Mouse (Mus musculus) heart, postnatal 10 days (tissue): ENCODE results near the gene Ispd. TPM values are rescaled to one million over a fixed set of nuclear protein-coding genes. Genes with fewer than 3 reads are reported as not detected.

Experiments used
- DNase-seq, 2 experiments: peaks; one replicate each; pipeline ENCODE4 v3.0.0; 2021
- intact Hi-C: fragments of 180-260 bp; cut with DNase I; formaldehyde crosslinking; loops from one replicate; pipeline ENCODE4 v1.15.1; 2025
- total RNA-seq, 2 experiments: library from RNA; stranded (reverse); gene quantifications; 2 replicates each; pipeline ENCODE4 v1.2.3; 2021

Ispd gene
- total RNA-seq, 2 experiments from 2014 or later, result 7.6 to 8.7 TPM

GRCm38 (mm10) chr12:36681779-36682178, 300.5 kb downstream of the Ispd start:
- DNase-seq, result no peak
- intact Hi-C loops, result no loop called here

DNA sequence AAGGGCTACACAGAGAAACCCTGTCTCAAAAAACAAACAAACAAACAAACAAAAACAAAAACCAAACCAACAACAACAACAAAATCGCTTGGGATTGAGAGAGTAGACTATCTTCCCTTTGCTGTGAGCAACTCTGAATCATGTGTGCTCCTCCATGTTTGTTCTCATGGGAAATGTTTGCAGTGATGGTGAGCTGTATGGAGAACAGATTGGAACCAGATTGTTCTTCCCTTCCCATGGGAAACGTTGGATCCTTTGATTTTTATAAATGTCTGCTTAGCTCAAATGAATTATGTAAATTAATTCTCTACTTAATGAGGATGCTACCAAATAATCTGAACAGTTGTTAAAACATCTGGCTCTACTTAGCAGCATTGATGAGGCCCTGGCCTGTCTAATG, 312.8 kb downstream of the Ispd start:
- intact Hi-C loops, result no loop called here
- no peak for DNase-seq

- no peak for DNase-seq
- intact Hi-C loops, result loop anchor here (10.0 kb wide), 1 partner anchor 490 kb away; no protein-coding TSS in a partner anchor
These were observed 323.1 kb downstream of the Ispd start for GRCm38 (mm10) chr12:36704380-36704779.

GRCm38 (mm10) chr12:36708810-36709209, 327.6 kb downstream of the Ispd start:
- intact Hi-C loops, result loop anchor here (10.0 kb wide), 1 partner anchor 494 kb away; no protein-coding TSS in a partner anchor
- no peak for DNase-seq

GRCm38 (mm10) chr12:36713866-36714662, 332.8 kb downstream of the Ispd start:
- intact Hi-C loops, result loop anchor here (1.0 to 10.0 kb wide), 5 partner anchors 361 to 868 kb away; no protein-coding TSS in a partner anchor
- peak; percentile 43 to 55 for DNase-seq

DNA sequence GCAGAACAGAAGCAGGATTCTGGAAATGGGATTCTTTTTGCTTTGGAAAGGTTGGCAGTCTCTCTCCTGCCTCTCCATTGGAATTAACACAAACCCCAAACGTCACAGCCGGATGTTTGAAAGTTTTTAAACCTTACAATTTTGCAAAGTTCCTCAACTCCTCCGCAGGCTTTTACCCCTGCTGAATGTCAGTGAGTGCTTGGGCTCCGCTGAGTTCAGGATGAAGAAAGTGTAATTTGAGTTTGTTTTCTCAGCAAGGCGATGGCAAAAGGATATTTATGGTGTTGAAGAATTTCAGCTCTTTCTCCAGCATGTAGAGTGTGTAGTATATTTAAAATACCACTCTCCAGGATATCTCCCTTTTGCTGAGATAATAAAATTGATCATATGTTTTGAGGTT, 336.3 kb downstream of the Ispd start:
- intact Hi-C loops, result loop anchor here (10.0 kb wide), 2 partner anchors 357 to 547 kb away; no protein-coding TSS in a partner anchor
- DNase-seq, result no peak

GRCm38 (mm10) chr12:36718417-36718816, 337.2 kb downstream of the Ispd start:
- no peak for DNase-seq
- intact Hi-C loops, result loop anchor here (2.0 to 10.0 kb wide), 3 partner anchors 296 to 546 kb away; no protein-coding TSS in a partner anchor

DNA sequence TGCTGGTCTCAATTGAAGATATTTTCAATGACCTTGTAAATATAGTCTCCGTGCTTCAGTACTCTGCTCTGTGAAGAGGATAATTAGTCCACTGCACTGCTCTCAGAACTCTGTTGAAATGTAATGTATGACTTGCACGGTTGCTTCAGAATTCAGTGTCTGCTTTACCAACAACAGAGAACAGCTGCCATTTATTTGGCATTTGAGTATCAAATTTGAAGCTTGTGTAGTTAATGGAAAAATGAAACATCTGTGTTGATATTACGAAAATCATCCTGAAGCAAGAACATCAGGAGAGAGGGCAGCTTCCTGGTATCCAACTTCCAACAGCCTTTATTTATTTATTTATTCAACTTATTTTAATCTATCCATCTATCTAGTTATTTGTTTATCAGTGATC, 337.8 kb downstream of the Ispd start:
- intact Hi-C loops, result loop anchor here (2.0 to 10.0 kb wide), 3 partner anchors 296 to 546 kb away; no protein-coding TSS in a partner anchor
- DNase-seq, result no peak

DNA sequence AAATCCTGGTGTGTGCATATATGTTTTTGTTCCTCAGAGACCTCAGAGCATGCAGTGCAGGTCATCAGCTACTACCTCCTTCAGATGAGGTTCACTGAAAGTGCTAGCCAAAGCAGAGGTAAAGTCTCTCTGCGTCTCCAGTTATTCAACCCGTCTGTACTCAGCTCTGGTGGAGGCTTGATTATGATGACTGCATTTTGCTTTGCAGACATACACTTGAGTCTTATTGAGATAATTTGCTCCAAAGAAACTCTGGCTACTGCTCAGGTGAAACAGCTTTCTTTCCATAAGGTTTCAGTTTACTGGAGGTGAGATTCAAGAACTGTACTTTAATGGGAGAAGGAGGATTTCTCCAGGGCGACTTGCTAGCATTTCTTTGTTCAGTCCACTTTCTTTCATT, 339.5 kb downstream of the Ispd start:
- DNase-seq, result no peak
- intact Hi-C loops, result loop anchor here (2.0 to 5.0 kb wide), 3 partner anchors 196 to 227 kb away; no protein-coding TSS in a partner anchor

DNA sequence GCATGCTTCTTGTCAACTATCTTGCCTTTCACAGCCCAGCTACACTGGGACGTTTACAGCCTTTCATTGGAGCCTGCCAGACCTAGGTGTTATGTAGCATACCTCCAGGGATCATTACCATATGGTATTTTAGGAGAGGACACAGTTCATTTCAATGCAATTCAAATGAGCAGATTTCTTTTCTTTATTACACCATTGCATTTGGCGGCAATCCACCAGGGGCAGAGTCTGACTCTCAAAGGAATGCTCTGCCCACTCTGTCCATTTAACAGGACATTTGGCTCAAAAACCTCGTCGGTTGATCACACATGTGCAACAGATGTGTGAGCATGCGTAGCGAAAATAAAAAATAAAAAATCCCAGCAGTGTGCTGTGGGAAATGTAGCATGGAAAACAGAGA, 340.0 kb downstream of the Ispd start:
- intact Hi-C loops, result loop anchor here (2.0 to 5.0 kb wide), 3 partner anchors 196 to 226 kb away; no protein-coding TSS in a partner anchor

GRCm38 (mm10) chr12:36722754-36723153, 341.5 kb downstream of the Ispd start:
- intact Hi-C loops, result loop anchor here (5.0 kb wide), 2 partner anchors 210 to 225 kb away; no protein-coding TSS in a partner anchor
- DNase-seq, result peak; percentile 55 to 59

More for the DNA sequence above, 340.0 kb downstream of the Ispd start:
- no peak for DNase-seq

DNA sequence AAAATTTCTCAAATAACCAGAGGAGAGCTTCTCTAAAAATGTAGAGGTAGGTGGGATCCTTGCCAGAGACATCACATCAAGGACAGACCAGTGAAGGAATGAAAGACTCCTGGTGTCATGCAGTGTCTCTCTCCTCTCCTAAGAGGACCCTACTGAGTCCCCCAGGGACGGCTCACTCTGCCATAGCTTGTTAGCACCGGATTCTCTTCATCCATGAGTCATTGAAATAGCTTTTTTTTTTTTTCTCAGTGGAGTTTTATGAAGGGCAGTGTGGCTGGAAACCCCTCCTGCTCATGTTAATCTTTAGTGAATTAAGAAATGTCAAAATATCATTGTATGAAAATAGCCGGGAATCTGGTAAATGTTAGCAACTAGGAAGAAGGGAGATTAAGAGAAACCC, 342.1 kb downstream of the Ispd start:
- peak; percentile 23 to 36 for DNase-seq

DNA sequence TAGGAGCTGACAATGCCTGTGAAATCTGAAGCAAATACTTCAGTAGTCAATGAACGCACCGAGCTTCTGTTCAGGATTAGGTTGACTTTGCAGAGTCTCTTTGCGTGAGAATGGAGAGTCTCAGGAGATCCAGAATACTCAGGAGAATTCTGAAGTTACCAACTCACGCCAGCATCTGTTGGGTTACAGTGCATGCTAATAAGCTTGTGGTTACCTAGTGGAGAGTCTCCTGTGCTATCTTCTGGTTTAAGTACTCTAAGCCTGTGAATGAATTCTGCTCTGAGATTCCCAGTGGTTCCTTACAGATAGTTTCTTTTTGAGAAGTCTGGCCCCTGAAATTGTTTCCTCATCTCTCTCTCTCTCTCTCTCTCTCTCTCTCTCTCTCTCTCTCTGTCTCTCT, 343.0 kb downstream of the Ispd start:
- DNase-seq, result no peak
- intact Hi-C loops, result loop anchor here (5.0 kb wide), 2 partner anchors 208 to 223 kb away; no protein-coding TSS in a partner anchor

More for the DNA sequence above, 342.1 kb downstream of the Ispd start:
- intact Hi-C loops, result loop anchor here (5.0 kb wide), 2 partner anchors 209 to 224 kb away; no protein-coding TSS in a partner anchor

- DNase-seq, result no peak
- intact Hi-C loops, result no loop called here
These were observed 344.0 kb downstream of the Ispd start for GRCm38 (mm10) chr12:36725250-36725649.

- no peak for DNase-seq
- intact Hi-C loops, result no loop called here
These were observed 344.8 kb downstream of the Ispd start for GRCm38 (mm10) chr12:36726026-36726425.

DNA sequence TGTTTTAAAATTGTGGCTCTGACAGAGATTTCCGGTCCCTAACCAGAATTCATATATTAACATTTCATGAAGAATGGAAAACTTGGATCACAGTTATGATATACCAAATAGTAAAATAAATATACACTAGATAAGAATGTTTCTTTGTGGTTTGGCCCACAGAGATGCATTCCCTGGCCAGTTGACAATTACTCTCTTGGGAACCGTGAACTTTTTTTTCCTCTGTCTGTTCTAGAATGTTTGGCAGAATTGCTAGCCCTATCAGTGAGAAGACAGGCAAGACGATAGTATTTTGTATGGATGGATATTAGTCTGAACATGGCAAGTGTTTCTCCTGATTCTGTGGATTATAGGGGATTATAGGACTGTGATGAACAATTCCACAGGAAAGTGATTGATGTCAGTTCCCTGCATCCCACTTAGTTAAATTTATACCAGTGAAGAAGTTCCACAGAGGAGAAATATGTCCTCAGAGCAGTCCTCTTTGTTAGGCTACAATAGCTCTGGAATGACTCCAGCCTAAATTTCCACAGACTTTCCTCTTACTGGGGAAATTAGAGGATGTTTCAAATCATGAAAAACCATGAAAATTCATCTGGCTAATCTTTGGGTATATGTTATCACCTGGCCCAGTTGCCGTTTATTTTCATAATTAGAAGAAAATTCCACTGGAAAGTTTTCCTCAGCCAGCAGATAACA, 352.6 kb downstream of the Ispd start:
- intact Hi-C loops, result no loop called here
- DNase-seq, result no peak

Other genes with a start within 250 kb of the Ispd start
- gene Ankmy2, start 224.3 kb upstream of the Ispd start, total RNA-seq, result 10 to 100 TPM; 19.7 to 23.8 TPM
- gene Bzw2, start 223.4 kb upstream of the Ispd start, total RNA-seq, result 100 to 1,000 TPM; 137 to 153 TPM
- gene Lrrc72, start 128.1 kb upstream of the Ispd start, total RNA-seq, result not detected
- gene Sostdc1, start 67.3 kb upstream of the Ispd start, total RNA-seq, result under 1 TPM; 0.27 to 0.34 TPM
- 1 to 10 TPM in 1 of 2 experiments, under 1 TPM in 1; 0.84 to 1.3 TPM for gene D630036H23Rik, start 731 bp downstream of the Ispd start, total RNA-seq